Mouse (Mus musculus) testis, adult 2 months (tissue): ENCODE data around the gene Pmp22.

Source experiments
- CTCF ChIP-seq: fragments of 200-500 bp; IDR thresholded peaks from 2 replicates; pipeline ENCODE4 v1.5.1; 2012; ENCODE audit warnings: low read depth, mild to moderate bottlenecking, inconsistent platforms, low read length, moderate library complexity; ENCODE audit not compliant: control insufficient read depth, insufficient read depth, insufficient replicate concordance
- POLR2A ChIP-seq: fragments of 200-500 bp; IDR thresholded peaks from 2 replicates; pipeline ENCODE4 v1.6.1; 2012; ENCODE audit warnings: low read depth, mild to moderate bottlenecking, inconsistent platforms, low read length, moderate library complexity; ENCODE audit not compliant: control insufficient read depth

DNA sequence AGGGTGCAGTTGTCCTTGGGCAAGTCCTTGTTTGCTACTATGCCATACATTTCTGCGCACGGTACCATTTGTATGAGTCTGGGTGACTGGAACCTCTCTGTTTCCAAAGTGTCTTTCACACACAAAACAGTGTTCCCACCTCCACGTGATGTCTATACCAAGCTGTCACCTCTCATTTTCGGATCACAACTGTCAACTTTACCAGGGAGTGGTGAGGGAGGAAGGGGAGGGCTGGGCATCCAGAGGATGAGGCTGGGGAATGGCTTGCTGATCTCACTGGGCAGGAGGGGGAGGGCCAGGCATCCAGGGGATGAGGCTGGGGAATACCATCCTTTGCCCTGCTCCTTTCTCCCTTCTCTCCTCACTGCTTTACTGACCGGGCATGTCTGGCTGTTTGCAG, 5.2 kb downstream of the Pmp22 start:
- no peak for TF ChIP-seq POLR2A
- TF ChIP-seq CTCF, result no peak
